Mouse (Mus musculus) embryonic stem cell, embryonic (primary cell): ENCODE data around the gene Gm14214.

Experiments
- CTCF ChIA-PET, 4 experiments: fragments of 300-600 bp in 2 of 4; fragments of 350-600 bp in 2 of 4; sonication (Branson Sonifier 250); formaldehyde crosslinking; loops; one replicate each; lab custom pipeline; 2022; ENCODE audit warnings: inconsistent platforms in 2 of 4; lab: Charles Lee
- POLR2A ChIA-PET, 4 experiments: fragments of 300-600 bp in 2 of 4; fragments of 350-600 bp in 2 of 4; sonication (Branson Sonifier 250); formaldehyde crosslinking; loops; one replicate each; lab custom pipeline; 2022; ENCODE audit warnings: antibody characterized with exemption in 4 of 4, inconsistent platforms in 1 of 4; lab: Charles Lee

Gene Gm14214

DNA sequence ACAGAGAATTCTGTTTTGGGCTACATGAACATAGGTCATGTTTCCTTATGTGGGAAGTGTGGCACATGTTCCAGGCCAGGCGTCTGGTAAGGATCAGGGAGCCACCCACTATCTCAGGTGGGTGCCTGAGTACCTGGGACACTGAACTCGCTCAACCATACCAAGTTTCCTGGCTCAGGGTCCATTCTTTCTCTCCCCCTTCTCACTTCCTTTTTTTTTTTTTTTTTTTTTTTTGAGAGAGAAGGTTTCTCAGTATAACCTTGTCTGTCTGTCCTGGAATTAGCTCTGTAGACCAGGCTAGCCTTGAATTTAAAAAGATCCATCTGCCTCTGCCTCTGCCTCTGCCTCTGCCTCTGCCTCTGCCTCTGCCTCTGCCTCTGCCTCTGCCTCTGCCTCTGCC is 49.5 kb downstream of the Gm14214 start:
- CTCF ChIA-PET = interaction anchor here in 1 of 4 experiments (0.8 kb wide), 1 partner anchor 36 kb away, joined by 3 read pairs; no protein-coding TSS in a partner anchor
- POLR2A ChIA-PET = interaction anchor here in 1 of 4 experiments (1.5 to 1.6 kb wide), 2 partner anchors 12 to 294 kb away, joined by 3 to 4 read pairs; no protein-coding TSS in a partner anchor
